Mouse (Mus musculus) ovary, postnatal 14 days (tissue): ENCODE measurements around the gene Tbcd.

ENCODE experiments used
- DNase-seq: peaks from one replicate; pipeline ENCODE4 v3.0.0; 2022; ENCODE audit warnings: low spot score

The Tbcd gene

GRCm38 (mm10) chr11:121475699-121476415 is 24.1 kb downstream of the Tbcd start:
- peak; percentile 74 for DNase-seq

DNA sequence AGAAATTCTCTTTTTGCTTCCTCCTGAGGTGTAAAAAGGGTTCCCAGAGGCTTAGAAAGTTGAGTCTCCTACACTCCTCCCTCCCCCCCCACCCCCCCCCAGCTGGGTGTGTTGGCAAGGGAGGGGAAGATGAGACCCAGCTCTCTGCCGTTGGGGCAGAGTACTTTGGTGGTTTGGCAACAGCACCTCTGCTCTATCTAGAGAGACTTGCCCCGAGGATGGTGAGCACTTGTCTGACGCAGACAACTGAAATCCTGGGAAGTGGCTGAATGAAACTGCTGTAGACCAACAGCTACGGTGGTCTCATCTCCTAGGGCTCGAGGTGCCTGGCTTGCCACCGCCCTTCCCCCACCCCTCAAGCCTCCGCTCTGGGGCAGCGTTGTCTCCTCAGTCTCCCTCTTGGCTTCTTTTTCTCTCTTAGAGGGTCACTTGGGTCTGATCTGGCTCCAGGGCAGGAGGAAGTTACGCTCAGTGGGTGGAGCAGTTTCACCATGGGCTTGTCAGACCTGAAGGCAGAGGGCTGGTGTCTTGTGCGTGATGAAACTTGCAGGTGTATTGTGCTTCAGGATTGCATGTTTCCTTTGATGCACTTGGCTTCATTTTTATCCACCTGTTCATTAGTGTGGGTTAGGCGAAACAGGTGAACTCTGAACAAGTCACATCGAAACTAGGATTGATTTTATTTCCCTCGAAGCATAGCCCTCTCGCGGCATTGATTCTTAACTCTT is 27.9 kb downstream of the Tbcd start:
- DNase-seq, result no peak

GRCm38 (mm10) chr11:121481129-121481528 is 29.4 kb downstream of the Tbcd start:
- DNase-seq, result no peak

DNA sequence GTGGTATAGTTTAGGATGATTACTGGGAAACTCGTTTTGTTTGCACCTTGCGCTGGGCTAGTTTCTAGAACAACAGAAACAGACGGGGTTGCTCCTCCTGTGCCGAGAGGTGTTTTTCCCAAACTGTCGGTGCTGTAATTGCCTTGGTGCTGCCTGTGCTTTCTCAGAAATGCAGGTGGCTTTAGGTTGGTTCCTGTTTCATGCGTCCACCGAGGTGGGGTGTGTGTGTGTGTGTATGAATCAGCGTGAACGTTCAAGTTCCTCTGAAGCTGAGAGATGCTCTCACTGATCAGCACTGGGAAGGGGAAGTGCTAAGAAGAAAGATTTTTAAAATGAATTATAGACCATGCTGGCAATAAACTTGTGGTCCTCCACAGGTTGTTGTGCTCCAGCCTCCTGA is 34.1 kb downstream of the Tbcd start:
- DNase-seq, result no peak

DNA sequence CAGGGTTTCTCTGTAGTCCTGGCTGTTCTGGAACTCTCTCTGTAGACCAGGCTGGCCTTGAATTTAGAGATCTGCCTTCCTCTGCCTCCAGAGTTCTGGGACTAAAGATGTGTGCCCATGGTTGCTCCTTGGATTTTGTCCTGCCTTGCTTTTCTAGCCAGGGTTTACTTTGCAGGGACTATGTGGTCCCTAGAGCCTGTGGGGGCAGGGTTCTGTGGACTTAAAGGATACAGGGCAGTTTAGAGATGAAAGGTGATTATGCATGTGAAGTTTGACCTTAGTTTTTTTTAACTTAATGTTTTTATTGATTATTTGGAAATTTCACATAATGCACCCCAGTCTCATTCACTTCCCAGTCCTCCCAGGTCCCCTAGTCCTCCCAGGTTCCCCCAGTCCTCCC is 38.9 kb downstream of the Tbcd start:
- no peak for DNase-seq

DNA sequence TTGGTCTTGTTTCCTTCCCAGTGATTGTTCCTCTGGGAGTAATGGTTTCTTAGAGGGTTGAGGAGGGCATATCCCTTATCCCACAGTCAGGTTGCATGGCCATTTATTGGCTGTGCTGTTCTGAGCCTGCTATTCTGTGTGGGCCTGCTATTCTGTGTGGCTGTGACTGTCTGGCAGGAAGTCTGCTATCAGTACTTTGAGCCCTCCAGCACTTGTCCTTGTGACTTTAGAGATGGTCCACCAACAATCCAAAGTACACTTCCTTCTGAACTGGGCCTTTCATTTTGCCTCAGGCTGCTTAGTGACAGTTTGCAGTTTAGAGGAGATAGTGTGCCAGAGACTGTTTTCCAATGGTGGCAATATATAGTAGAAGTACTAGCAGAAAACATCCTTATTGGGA is 48.8 kb downstream of the Tbcd start:
- DNase-seq, result no peak

DNA sequence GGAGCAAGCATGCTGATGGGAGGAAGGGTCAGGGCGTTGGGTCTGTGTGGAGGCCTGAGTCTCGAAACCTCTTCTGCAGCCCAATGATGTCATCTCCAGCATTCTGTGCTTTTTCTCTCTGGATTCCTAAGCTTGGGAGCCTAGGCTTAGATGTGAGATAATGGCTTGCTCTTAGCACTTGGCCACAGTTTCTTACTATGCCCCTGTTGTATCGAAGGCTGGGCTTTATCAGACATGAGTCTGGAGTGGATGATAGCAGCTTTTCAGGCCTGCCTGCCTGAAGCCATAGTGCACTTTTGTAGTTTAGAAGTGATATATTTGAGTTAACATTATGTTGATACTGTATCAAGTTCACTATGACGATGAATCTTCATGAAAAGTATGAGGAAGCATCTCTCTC is 49.8 kb downstream of the Tbcd start:
- no peak for DNase-seq

- no peak for DNase-seq
These were observed 50.5 kb downstream of the Tbcd start for GRCm38 (mm10) chr11:121502000-121502860.

- no peak for DNase-seq
These were observed 56.7 kb downstream of the Tbcd start for GRCm38 (mm10) chr11:121508478-121508877.

GRCm38 (mm10) chr11:121510512-121511246 is 58.9 kb downstream of the Tbcd start:
- no peak for DNase-seq

DNA sequence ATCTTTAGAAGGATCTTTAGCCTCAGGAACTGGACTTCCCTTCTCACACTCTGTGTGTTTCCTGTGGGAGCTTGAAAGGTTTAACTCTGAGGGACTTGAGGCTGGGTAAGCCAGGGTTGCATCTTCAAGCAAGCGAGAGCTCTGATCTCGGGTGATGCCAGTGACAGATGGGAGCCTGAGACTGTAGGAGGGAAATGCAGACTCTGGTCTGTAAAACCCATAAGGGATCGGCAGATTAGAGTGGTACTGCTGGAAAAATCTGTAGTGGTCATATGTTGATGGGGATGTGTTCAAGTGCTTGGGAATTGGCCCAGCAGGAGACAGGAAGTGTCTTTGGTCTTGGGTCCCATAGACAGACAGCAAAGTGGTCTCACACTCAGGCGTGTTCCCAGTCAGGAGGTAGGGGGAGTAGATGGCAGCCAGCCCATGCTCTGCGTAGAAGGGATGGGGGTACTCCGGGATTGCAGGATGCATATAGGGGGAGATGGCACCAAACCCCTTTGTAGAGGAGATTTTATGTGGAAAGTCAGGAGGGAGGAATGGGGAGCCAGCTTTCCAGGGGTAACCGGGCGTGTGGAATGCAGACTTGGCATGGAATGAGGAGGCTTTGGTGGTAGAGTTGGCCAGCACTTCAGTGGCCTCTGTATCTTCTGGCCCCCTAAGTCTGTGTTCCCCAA is 61.3 kb downstream of the Tbcd start:
- DNase-seq, result no peak

- no peak for DNase-seq
These were observed 64.2 kb downstream of the Tbcd start for GRCm38 (mm10) chr11:121515996-121516395.

GRCm38 (mm10) chr11:121516906-121517305 is 65.2 kb downstream of the Tbcd start:
- DNase-seq, result no peak

- no peak for DNase-seq
These were observed 66.1 kb downstream of the Tbcd start for GRCm38 (mm10) chr11:121517687-121518465.

GRCm38 (mm10) chr11:121519131-121519530 is 67.4 kb downstream of the Tbcd start, which contains the start of gene Zfp750:
Gene Zfp750, minus strand, starts transcription at chr11:121519333.
- no peak for DNase-seq

- DNase-seq, result no peak
These were observed 68.0 kb downstream of the Tbcd start for GRCm38 (mm10) chr11:121519703-121520102.

GRCm38 (mm10) chr11:121520761-121521160 is 69.0 kb downstream of the Tbcd start:
- no peak for DNase-seq

GRCm38 (mm10) chr11:121522156-121522762 is 70.5 kb downstream of the Tbcd start:
- DNase-seq, result no peak

- DNase-seq, result no peak
These were observed 72.4 kb downstream of the Tbcd start for GRCm38 (mm10) chr11:121524191-121524590.

GRCm38 (mm10) chr11:121529747-121530146 is 78.0 kb downstream of the Tbcd start:
- DNase-seq, result no peak
